In the genomic region with DNA sequence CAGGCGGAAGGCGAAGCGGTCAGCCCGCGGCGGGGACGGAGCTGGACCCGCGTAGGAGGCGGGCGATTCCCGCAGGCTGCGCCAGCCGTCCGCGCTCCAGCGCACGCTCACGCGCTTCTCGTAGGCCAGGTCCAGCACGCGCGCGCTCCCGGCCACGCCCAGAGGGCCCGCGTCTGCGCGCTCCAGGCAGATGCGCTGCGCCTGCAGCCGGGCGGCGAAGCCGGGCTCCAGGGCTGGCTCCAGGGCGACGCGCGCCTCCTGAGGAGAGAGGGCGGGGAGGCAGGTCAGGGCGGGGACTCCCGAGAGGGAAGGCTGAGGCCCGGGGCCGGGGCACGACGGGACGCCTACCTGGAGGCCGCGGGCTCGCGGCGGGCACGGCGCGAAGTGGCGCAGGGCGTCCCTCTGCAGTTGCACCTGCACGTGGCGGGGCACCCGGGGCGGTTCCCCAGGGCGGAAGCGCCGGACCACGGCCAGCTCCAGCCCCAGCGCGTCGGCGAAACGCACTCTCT, we compare ENCODE assay signal across 8 mouse cellular contexts. TPM values are rescaled to one million over a fixed set of nuclear protein-coding genes. Genes with fewer than 3 reads are reported as not detected.
DNase-seq lines count a peak whose midpoint lies in the region; ATAC-seq and TF ChIP-seq lines count a peak whose summit lies in the region.

No protein-coding gene starts in this region.

- no peak for DNase-seq in Patski (ENCODE audit: low read depth, low spot score)
- DNase-seq in cerebellum, postnatal 25 days, result peak; percentile 97 to 98
- DNase-seq in frontal cortex, postnatal 25 days (ENCODE audit: low spot score in 2 of 2), result peak; percentile 81
- DNase-seq in hindbrain, embryonic 14.5 days (ENCODE audit: low spot score), result peak; percentile 92
- peak; percentile 91 to 92 for DNase-seq in left cerebral cortex, adult 2 months (ENCODE audit: extremely low spot score in 1 of 2, low spot score in 2 of 2)
- peak; percentile 95 for DNase-seq in right cerebral cortex, adult 18-20 months
- DNase-seq in urinary bladder, adult 2 months (ENCODE audit: low spot score), result peak; percentile 87

- CTCF ChIA-PET in Patski (lab: Charles Lee), result no interaction called here

- peaks cover 8% of the 10 kb centered on the region; the same call in 1 of the 2 replicates for H3K4me1 ChIP-seq in hindbrain, embryonic 14.5 days (replicated peaks; ENCODE audit: control insufficient read depth, insufficient read depth, low read length)

- H3K4me3 ChIP-seq in hindbrain, embryonic 14.5 days (replicated peaks; ENCODE audit: low read length), result peak overlapping the region; percentile 71
- peak overlapping the region; percentile 96 for H3K4me3 ChIP-seq in left cerebral cortex, adult 2 months
- peak overlapping the region; percentile 60; the same call in 1 of the 2 replicates for H3K4me3 ChIP-seq in macrophage (ENCODE audit: inconsistent target)

- peaks cover 7% of the 10 kb centered on the region for H3K36me3 ChIP-seq in hindbrain, embryonic 14.5 days (replicated peaks; ENCODE audit: control insufficient read depth, insufficient read depth)
- H3K36me3 ChIP-seq in macrophage (ENCODE audit: inconsistent target), result no peaks in the 10 kb centered on the region

- ATAC-seq in Patski, result peak; percentile 89
- ATAC-seq in hindbrain, embryonic 14.5 days (ENCODE audit: low FRiP score), result peak; percentile 91

- TF ChIP-seq CTCF in Patski (IDR thresholded peaks at IDR 0.05), result no peak
- no peak for TF ChIP-seq CTCF in left cerebral cortex, adult 2 months (IDR thresholded peaks at IDR 0.05)

- H3K4me2 ChIP-seq in hindbrain, embryonic 14.5 days (replicated peaks), result peak overlapping the region; percentile 92

- intact Hi-C loops in left cerebral cortex, adult 2 months (cut with DNase I), result no loop called here

- H3K27ac ChIP-seq in hindbrain, embryonic 14.5 days, result peak overlapping the region; percentile 95
- H3K27ac ChIP-seq in left cerebral cortex, adult 2 months, result peak overlapping the region; percentile 97
- no peak overlapping the region for H3K27ac ChIP-seq in macrophage

- H3K27me3 ChIP-seq in Patski, result no peaks in the 10 kb centered on the region
- H3K27me3 ChIP-seq in hindbrain, embryonic 14.5 days (ENCODE audit: control insufficient read depth, insufficient read depth, low read length), result peaks cover 6% of the 10 kb centered on the region; the same call in 1 of the 2 replicates

- peak overlapping the region; percentile 86 for H3K9ac ChIP-seq in hindbrain, embryonic 14.5 days

- no peaks in the 10 kb centered on the region for H3K79me2 ChIP-seq in macrophage (ENCODE audit: inconsistent target)

- in situ Hi-C loops in Patski (cut with MboI; ENCODE audit: low pct_unique_long_range_greater_than_20kb), result loop anchor here (25.0 kb wide), 1 partner anchor 711 kb away; a partner anchor contains a TSS

- WGBS in hindbrain, embryonic 14.5 days, result under 1% methylated on average over 65 of the region's 72 CpGs
- WGBS in macrophage (ENCODE audit: missing documents), result under 1% methylated on average over 61 of the region's 72 CpGs

- no peaks in the 10 kb centered on the region for H3K9me3 ChIP-seq in hindbrain, embryonic 14.5 days (ENCODE audit: control insufficient read depth, low read length)

- POLR2A ChIA-PET in Patski (lab: Charles Lee), result interaction anchor here (0.8 to 1.3 kb wide), 3 partner anchors 13 to 129 kb away, joined by 3 to 5 read pairs (median 4); no protein-coding TSS in a partner anchor

RNA-seq across cellular contexts. Expression of a gene that starts 0.8 kb away (rescaled TPM):
- 4.4 TPM for polyA plus RNA-seq in Patski (2021)
- polyA plus RNA-seq in hindbrain, embryonic 14.5 days (2014; fragmentation: Nextera tagmentation; extraction: Ambion mirVana), result 5.0 and 5.7 TPM in 2 replicates
- total RNA-seq in left cerebral cortex, adult 2 months (2021), result 10 to 100 TPM; 18.6 to 21.2 TPM
- total RNA-seq in macrophage (2018; cell fraction: chromatin; rRNA removed), result 10 to 100 TPM in 12 of 26 experiments, 1 to 10 TPM in 14; 2.9 to 25.7 (median 7.7) TPM
- 10 to 100 TPM in 25 of 26 experiments, 1 to 10 TPM in 1; 9.6 to 26.5 (median 15.9) TPM for total RNA-seq in macrophage (2018; cell fraction: cytosol; rRNA removed)
- total RNA-seq in macrophage (2018; cell fraction: nucleus; rRNA removed), result 10 to 100 TPM in 19 of 26 experiments, 1 to 10 TPM in 7; 7.2 to 45.8 (median 12.8) TPM
- 9.4 to 27.5 TPM (median 11.3 TPM) in 3 replicates for polyA plus RNA-seq in macrophage (2018)
- polyA plus RNA-seq in urinary bladder, adult 2 months (2012; rRNA removed), result 9.4 and 13.5 TPM in 2 replicates

RNA-seq across cellular contexts. Expression of a gene that starts 5.8 kb away (rescaled TPM):
- 14.5 TPM for polyA plus RNA-seq in Patski (2021)
- polyA plus RNA-seq in hindbrain, embryonic 14.5 days (2014; fragmentation: Nextera tagmentation; extraction: Ambion mirVana), result 10.7 and 10.8 TPM in 2 replicates
- 10 to 100 TPM; 19.4 to 20.8 TPM for total RNA-seq in left cerebral cortex, adult 2 months (2021)
- total RNA-seq in macrophage (2018; cell fraction: chromatin; rRNA removed), result 1 to 10 TPM in 18 of 26 experiments, under 1 TPM in 7, not detected in 1; 0.55 to 5.2 (median 1.7) TPM
- total RNA-seq in macrophage (2018; cell fraction: cytosol; rRNA removed), result 1 to 10 TPM; 1.5 to 7.2 (median 4.4) TPM
- total RNA-seq in macrophage (2018; cell fraction: nucleus; rRNA removed), result 1 to 10 TPM in 24 of 26 experiments, under 1 TPM in 2; 0.58 to 6.8 (median 1.9) TPM
- polyA plus RNA-seq in macrophage (2018), result 4.1 to 15.5 TPM (median 6.0 TPM) in 3 replicates
- 5.0 and 6.4 TPM in 2 replicates for polyA plus RNA-seq in urinary bladder, adult 2 months (2012; rRNA removed)

RNA-seq across cellular contexts. Expression of a gene that starts 6.6 kb away (rescaled TPM):
- polyA plus RNA-seq in Patski (2021), result 37.7 TPM
- 5.2 and 5.3 TPM in 2 replicates for polyA plus RNA-seq in hindbrain, embryonic 14.5 days (2014; fragmentation: Nextera tagmentation; extraction: Ambion mirVana)
- total RNA-seq in left cerebral cortex, adult 2 months (2021), result 100 to 1,000 TPM; 132 to 137 TPM
- 100 to 1,000 TPM in 8 of 26 experiments, 10 to 100 TPM in 18; 45.7 to 139 (median 77.8) TPM for total RNA-seq in macrophage (2018; cell fraction: chromatin; rRNA removed)
- 10 to 100 TPM; 14.9 to 22.5 (median 18.3) TPM for total RNA-seq in macrophage (2018; cell fraction: cytosol; rRNA removed)
- total RNA-seq in macrophage (2018; cell fraction: nucleus; rRNA removed), result 100 to 1,000 TPM in 4 of 26 experiments, 10 to 100 TPM in 22; 52.2 to 123 (median 79.5) TPM
- polyA plus RNA-seq in macrophage (2018), result 13.5 to 20.1 TPM (median 14.7 TPM) in 3 replicates
- 63.7 and 76.7 TPM in 2 replicates for polyA plus RNA-seq in urinary bladder, adult 2 months (2012; rRNA removed)

RNA-seq across cellular contexts. Expression of a gene that starts 6.6 kb away (rescaled TPM):
- polyA plus RNA-seq in Patski (2021) (1.2 TPM), macrophage (2018) (0.28 to 3.5 TPM (median 1.1 TPM) in 3 replicates)
- not detected in 2 replicates for polyA plus RNA-seq in hindbrain, embryonic 14.5 days (2014; fragmentation: Nextera tagmentation; extraction: Ambion mirVana)
- total RNA-seq in left cerebral cortex, adult 2 months (2021), result 1 to 10 TPM; 2.8 to 3.7 TPM
- total RNA-seq in macrophage (2018; cell fraction: chromatin; rRNA removed), result 10 to 100 TPM in 1 of 26 experiments, 1 to 10 TPM in 21, not detected in 4; 1.0 to 17.5 (median 4.4) TPM
- total RNA-seq in macrophage (2018; cell fraction: cytosol; rRNA removed), result 1 to 10 TPM in 22 of 26 experiments, under 1 TPM in 4; 0.39 to 3.3 (median 1.6) TPM
- 1 to 10 TPM in 15 of 26 experiments, under 1 TPM in 3, not detected in 8; 0.60 to 4.3 (median 2.0) TPM for total RNA-seq in macrophage (2018; cell fraction: nucleus; rRNA removed)
- 0.28 and 0.40 TPM in 2 replicates for polyA plus RNA-seq in urinary bladder, adult 2 months (2012; rRNA removed)

RNA-seq across cellular contexts. Expression of a gene that starts 15.7 kb away (rescaled TPM):
- 194 TPM for polyA plus RNA-seq in Patski (2021)
- 141 and 159 TPM in 2 replicates for polyA plus RNA-seq in hindbrain, embryonic 14.5 days (2014; fragmentation: Nextera tagmentation; extraction: Ambion mirVana)
- 100 to 1,000 TPM; 247 to 267 TPM for total RNA-seq in left cerebral cortex, adult 2 months (2021)
- 100 to 1,000 TPM; 222 to 552 (median 353) TPM for total RNA-seq in macrophage (2018; cell fraction: chromatin; rRNA removed)
- 10 to 100 TPM; 63.5 to 89.5 (median 74.3) TPM for total RNA-seq in macrophage (2018; cell fraction: cytosol; rRNA removed)
- total RNA-seq in macrophage (2018; cell fraction: nucleus; rRNA removed), result 100 to 1,000 TPM; 125 to 363 (median 195) TPM
- polyA plus RNA-seq in macrophage (2018), result 71.0 to 98.7 TPM (median 86.0 TPM) in 3 replicates
- 278 and 430 TPM in 2 replicates for polyA plus RNA-seq in urinary bladder, adult 2 months (2012; rRNA removed)
